Mouse (Mus musculus) monocyte, adult 5-6 weeks (primary cell): ENCODE data around the gene Tfb1m. TPM values are rescaled to one million over a fixed set of nuclear protein-coding genes. Genes with fewer than 3 reads are reported as not detected.

Experiments
- ATAC-seq: fragments of 153-309, 156-312 bp; replicated peaks from 2 replicates; pipeline ENCODE4 v1.8.0; 2017; ENCODE audit warnings: mild to moderate bottlenecking; ENCODE audit not compliant: low TSS enrichment, insufficient number of reproducible peaks, severe bottlenecking, poor library complexity, low FRiP score
- total RNA-seq: library from RNA; stranded (forward); fragments of 200-1000, 200-491, 200-594 nt; gene quantifications from 3 replicates; pipeline ENCODE4 v1.2.3, GENCODE M21; 2017

The Tfb1m gene
- total RNA-seq: 3.5 to 5.2 TPM (median 4.9 TPM) in 3 replicates

- peak; percentile 99 for ATAC-seq
Measured at GRCm38 (mm10) chr17:3557331-3558311, at the start of gene Tfb1m. Gene Tfb1m (minus strand): TSS chr17:3557781.

GRCm38 (mm10) chr17:3602954-3603672, 45.5 kb upstream of the Tfb1m start:
- ATAC-seq: no peak

DNA sequence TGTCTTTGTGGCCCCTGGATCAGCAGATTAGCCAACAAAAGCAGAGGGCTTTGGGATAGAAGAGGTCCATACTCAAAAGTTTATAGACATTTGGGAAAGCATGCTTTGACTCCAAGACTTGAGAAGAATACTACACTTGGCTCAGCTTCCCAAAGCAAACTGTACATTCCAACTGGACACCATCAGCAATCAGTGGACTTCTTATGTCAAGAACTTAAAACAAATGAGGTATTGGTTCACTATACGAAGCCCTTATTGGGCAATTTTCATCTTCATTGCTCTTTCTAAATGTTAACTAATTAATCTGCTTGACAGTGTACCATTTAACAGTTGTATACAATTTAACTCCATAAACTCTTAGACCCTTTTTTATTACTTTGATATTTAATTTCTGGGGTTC, 40.8 kb upstream of the Tfb1m start:
- ATAC-seq: no peak

- no peak for ATAC-seq
Measured at GRCm38 (mm10) chr17:3597866-3598265, 40.3 kb upstream of the Tfb1m start.

- ATAC-seq: no peak
Measured at GRCm38 (mm10) chr17:3597130-3597529, 39.5 kb upstream of the Tfb1m start.

DNA sequence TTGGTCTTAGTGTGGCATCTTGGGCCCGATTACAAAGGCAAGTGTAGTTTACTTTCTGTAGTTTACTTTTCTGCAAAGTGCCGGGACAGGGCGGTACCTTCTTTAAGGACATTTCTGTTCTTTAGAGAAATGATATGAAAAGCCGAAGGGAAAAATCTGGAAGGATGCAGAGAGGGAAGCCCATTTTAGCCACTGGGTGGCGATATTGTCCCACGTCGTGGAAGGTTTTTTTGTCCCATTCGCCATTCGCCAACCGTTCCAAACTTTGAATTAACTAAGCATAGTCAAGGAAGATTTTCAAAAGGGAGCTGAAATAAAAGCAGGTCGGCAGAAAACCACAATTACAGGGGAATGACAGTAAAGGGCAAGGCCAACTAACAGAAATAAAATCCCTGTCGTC, 13.3 kb upstream of the Tfb1m start:
- no peak for ATAC-seq

GRCm38 (mm10) chr17:3562405-3562804, 4.8 kb upstream of the Tfb1m start:
- ATAC-seq: no peak

DNA sequence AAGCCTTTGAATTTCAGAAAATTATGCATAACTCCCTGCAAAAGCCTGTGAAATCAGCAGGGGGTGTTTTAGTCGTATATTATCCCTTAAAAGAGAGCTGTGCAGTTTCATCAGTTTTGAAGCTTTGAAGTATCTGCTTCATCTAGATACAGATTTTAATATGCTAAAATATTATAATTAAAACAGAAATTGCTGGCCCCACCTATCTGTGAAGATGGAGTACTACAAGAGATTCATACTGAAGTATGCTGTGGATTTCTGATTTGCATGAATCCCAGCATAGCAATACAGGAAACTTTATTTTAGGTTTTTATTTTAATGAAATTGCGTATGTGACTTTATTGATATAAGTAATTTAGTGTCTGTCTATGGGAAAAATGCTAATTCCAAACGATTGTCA, 3.0 kb upstream of the Tfb1m start:
- no peak for ATAC-seq

GRCm38 (mm10) chr17:3558356-3558870, 832 bp upstream of the Tfb1m start:
- no peak for ATAC-seq

DNA sequence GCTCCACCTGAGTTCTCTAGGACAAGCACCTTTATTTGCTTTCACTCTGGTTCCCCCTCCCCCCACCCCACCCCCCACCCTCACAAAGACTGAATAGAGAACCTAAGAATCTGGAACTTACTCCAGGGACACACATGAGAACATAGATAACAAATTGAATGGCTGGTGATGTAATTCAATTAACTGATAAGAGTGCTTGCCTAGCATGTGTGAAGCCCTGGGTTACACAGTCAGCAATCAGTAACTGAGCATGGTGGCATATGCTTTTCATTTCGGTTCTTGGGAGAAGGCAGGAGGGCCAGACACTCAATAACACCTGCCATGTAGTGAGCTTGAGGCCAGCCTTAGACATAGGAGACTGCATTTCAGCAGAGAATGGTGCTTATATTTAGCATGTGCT, 1.3 kb downstream of the Tfb1m start:
- ATAC-seq: no peak

DNA sequence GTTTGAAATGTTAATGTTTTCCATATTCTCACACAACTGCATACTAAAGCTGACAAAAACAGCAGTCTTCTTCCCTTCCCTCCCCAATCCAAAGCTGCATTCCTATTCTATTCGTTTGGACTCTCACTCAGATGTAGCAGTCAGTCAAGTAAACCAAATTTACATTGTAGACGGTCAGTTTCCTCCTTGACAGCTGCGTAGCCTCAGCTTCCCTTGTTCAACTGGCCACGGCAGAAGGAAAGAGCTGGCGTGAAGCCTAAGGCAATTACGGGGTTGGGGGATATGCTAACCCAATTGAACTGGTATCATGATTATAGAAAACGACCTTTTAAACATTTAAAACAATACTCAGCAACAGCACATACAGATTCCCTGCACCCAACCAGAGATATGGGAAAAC, 9.9 kb downstream of the Tfb1m start:
- no peak for ATAC-seq

- no peak for ATAC-seq
Measured at GRCm38 (mm10) chr17:3541033-3541432, 16.5 kb downstream of the Tfb1m start.

DNA sequence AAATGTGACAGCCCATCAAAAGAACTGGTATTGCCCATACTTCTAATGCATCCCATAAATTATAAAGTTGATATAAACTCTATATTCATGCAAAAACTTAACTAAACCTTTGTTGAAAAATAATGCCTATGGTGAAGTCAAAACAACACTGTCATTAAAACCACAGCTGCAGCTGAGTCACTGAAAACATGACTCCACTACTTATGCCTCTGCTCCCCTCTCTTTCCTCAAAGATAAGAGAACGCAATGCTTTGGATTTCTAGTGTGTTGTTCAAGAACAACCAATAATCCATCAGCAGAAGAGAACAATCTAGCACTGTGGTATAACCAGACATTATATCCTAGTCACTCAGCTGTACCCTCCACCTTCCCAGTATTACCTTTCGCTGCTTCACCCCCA, 17.3 kb downstream of the Tfb1m start:
- no peak for ATAC-seq

GRCm38 (mm10) chr17:3533425-3533824, 24.2 kb downstream of the Tfb1m start:
- ATAC-seq: no peak

- ATAC-seq: no peak
Measured at GRCm38 (mm10) chr17:3532254-3532653, 25.3 kb downstream of the Tfb1m start, which contains the start of gene Cldn20. Gene Cldn20 (plus strand): TSS chr17:3532554.

DNA sequence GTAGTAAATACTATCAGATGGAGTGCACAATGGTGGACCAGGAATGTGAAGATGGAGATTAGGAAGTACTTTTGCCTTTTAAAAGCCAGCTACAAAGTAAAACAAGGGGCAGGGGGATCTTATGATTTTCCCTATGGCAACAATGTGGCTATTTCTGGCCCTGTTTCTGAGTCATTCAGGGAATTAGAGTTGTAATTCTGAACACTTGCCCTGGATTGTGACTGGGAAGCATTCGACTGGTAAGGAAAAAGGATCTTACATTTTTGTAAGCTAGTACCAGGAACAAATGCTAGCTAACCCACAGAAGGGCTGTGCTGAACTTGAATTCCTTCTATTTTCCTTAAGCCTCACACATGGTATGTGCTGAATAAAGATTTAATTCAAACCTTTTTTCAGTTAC, 25.9 kb downstream of the Tfb1m start:
- no peak for ATAC-seq

GRCm38 (mm10) chr17:3530549-3530948, 27.0 kb downstream of the Tfb1m start:
- no peak for ATAC-seq

DNA sequence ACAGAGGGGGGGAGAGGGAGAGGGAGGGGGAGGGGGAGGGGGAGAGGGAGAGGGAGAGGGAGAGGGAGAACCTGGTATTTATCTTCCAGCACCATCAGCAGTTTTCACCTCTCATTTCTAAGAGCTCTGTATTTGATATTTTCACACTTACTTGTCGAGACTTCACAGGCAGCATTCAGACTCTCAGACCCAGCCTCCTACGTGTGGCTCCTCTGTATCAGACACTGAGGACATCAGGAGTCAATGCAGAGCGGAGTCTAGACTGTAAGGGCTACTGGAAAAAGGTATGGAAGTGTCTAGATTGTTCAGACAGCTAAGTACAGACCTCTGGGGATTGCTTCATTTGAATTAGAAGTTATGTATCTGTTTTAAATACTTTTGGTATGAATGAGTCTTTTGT, 28.1 kb downstream of the Tfb1m start:
- ATAC-seq: no peak

- no peak for ATAC-seq
Measured at GRCm38 (mm10) chr17:3527841-3528471, 29.6 kb downstream of the Tfb1m start.
